Comparison of ENCODE assay signal across 8 mouse cellular contexts in genomic region chr17:47505566-47505965, GRCm38 (mm10). TPM values are rescaled to one million over a fixed set of nuclear protein-coding genes. Genes with fewer than 3 reads are reported as not detected.
DNase-seq lines count a peak whose midpoint lies in the region; ATAC-seq and TF ChIP-seq lines count a peak whose summit lies in the region.

No protein-coding gene starts in this region.

- peak overlapping the region; percentile 67 for H3K4me2 ChIP-seq in kidney, embryonic 16.5 days (replicated peaks; ENCODE audit: low read depth, low read length)
- H3K4me2 ChIP-seq in hindbrain, embryonic 16.5 days (ENCODE audit: low read length): peak overlapping the region; percentile 73
- H3K4me2 ChIP-seq in midbrain, postnatal 0 days (ENCODE audit: low read depth, low read length, poor library complexity, severe bottlenecking): peak overlapping the region; percentile 47

- H3K27me3 ChIP-seq in kidney, embryonic 16.5 days (ENCODE audit: insufficient read depth, low read length): no peaks in the 10 kb centered on the region
- H3K27me3 ChIP-seq in hindbrain, embryonic 16.5 days (replicated peaks; ENCODE audit: control insufficient read depth, insufficient read depth, low read length): no peaks in the 10 kb centered on the region
- H3K27me3 ChIP-seq in midbrain, postnatal 0 days (ENCODE audit: insufficient read depth, low read length): no peaks in the 10 kb centered on the region

- peak overlapping the region; percentile 45 for H3K4me3 ChIP-seq in kidney, embryonic 16.5 days (ENCODE audit: low read length)
- peak overlapping the region; percentile 29 for H3K4me3 ChIP-seq in cortical plate, adult 2 months (ENCODE audit: insufficient read depth, low read length)
- peak overlapping the region; percentile 38; the same call in 1 of the 2 replicates for H3K4me3 ChIP-seq in hindbrain, embryonic 16.5 days (ENCODE audit: low read length)
- H3K4me3 ChIP-seq in midbrain, postnatal 0 days (ENCODE audit: low read depth, low read length): peak overlapping the region; percentile 30

- 58% methylated on average over 2 of the region's 2 CpGs for WGBS in kidney, embryonic 16.5 days
- WGBS in hindbrain, embryonic 16.5 days: 75% methylated on average over 2 of the region's 2 CpGs
- WGBS in midbrain, postnatal 0 days: 66% methylated on average over 2 of the region's 2 CpGs

- no peaks in the 10 kb centered on the region for H3K9me3 ChIP-seq in kidney, embryonic 16.5 days (ENCODE audit: low read length)
- no peaks in the 10 kb centered on the region for H3K9me3 ChIP-seq in hindbrain, embryonic 16.5 days (ENCODE audit: control insufficient read depth, low read length)
- no peaks in the 10 kb centered on the region for H3K9me3 ChIP-seq in midbrain, postnatal 0 days (ENCODE audit: low read length)

- H3K4me1 ChIP-seq in kidney, embryonic 16.5 days (ENCODE audit: insufficient read depth, low read length): peaks cover 41% of the 10 kb centered on the region
- H3K4me1 ChIP-seq in cortical plate, adult 2 months (ENCODE audit: control insufficient read depth, insufficient read depth, low read length): no peaks in the 10 kb centered on the region; the same call in none of the 2 replicates
- peaks cover 16% of the 10 kb centered on the region for H3K4me1 ChIP-seq in hindbrain, embryonic 16.5 days (ENCODE audit: control insufficient read depth, insufficient read depth, low read depth, low read length)
- H3K4me1 ChIP-seq in midbrain, postnatal 0 days (ENCODE audit: insufficient read depth, low read length): peaks cover 6% of the 10 kb centered on the region; the same call in 1 of the 2 replicates

- DNase-seq in kidney, adult 8-10 months: no peak
- DNase-seq in midbrain, postnatal 0 days (ENCODE audit: low spot score): no peak
- DNase-seq in gastrocnemius, adult 8-10 months (ENCODE audit: low spot score in 2 of 2): no peak
- no peak for DNase-seq in urinary bladder, adult 18-20 months (ENCODE audit: low spot score in 2 of 2)
- no peak for DNase-seq in cerebellum, adult 9-11 months

- H3K9ac ChIP-seq in kidney, embryonic 16.5 days (replicated peaks; ENCODE audit: low read length): peak overlapping the region; percentile 64
- no peak overlapping the region for H3K9ac ChIP-seq in hindbrain, embryonic 16.5 days (ENCODE audit: low read depth, low read length)
- no peak overlapping the region for H3K9ac ChIP-seq in midbrain, postnatal 0 days (replicated peaks; ENCODE audit: low read length, poor library complexity, severe bottlenecking)

- TF ChIP-seq CTCF in cortical plate, adult 2 months (IDR thresholded peaks at IDR 0.05; ENCODE audit: extremely low read depth, insufficient read depth, low read length): no peak
- no peak for TF ChIP-seq CTCF in midbrain, postnatal 0 days (IDR thresholded peaks at IDR 0.05)

- H3K36me3 ChIP-seq in kidney, embryonic 16.5 days (ENCODE audit: insufficient read depth, low read length): peaks cover 3% of the 10 kb centered on the region; the same call in 1 of the 2 replicates
- H3K36me3 ChIP-seq in hindbrain, embryonic 16.5 days (ENCODE audit: control insufficient read depth, insufficient read depth, low read length): no peaks in the 10 kb centered on the region
- H3K36me3 ChIP-seq in midbrain, postnatal 0 days (ENCODE audit: insufficient read depth, low read length): no peaks in the 10 kb centered on the region

- peak overlapping the region; percentile 37; the same call in 1 of the 2 replicates for H3K27ac ChIP-seq in kidney, embryonic 16.5 days (ENCODE audit: low read length)
- 0 out of 2 replicates have a peak overlapping the region, but pooled peaks have one; percentile 24 for H3K27ac ChIP-seq in cortical plate, adult 2 months (ENCODE audit: insufficient read depth, low read length)
- no peak overlapping the region for H3K27ac ChIP-seq in hindbrain, embryonic 16.5 days (ENCODE audit: low read depth, low read length)
- H3K27ac ChIP-seq in midbrain, postnatal 0 days (ENCODE audit: low read depth, low read length): no peak overlapping the region

- no peak for ATAC-seq in kidney, embryonic 16.5 days (ENCODE audit: low FRiP score, low TSS enrichment)
- ATAC-seq in hindbrain, embryonic 16.5 days: no peak
- no peak for ATAC-seq in midbrain, postnatal 0 days (ENCODE audit: low FRiP score)

- no peak for TF ChIP-seq POLR2A in cortical plate, adult 2 months (IDR thresholded peaks at IDR 0.05; ENCODE audit: extremely low read depth, insufficient read depth, low read length)

RNA-seq across cellular contexts. Expression of gene Ccnd3, which starts 0.7 kb away (rescaled TPM):
- 295 and 301 TPM in 2 replicates for polyA plus RNA-seq in kidney, embryonic 16.5 days (2015; fragmentation: Nextera tagmentation; extraction: Ambion mirVana)
- 31.3 and 32.5 TPM in 2 replicates for polyA plus RNA-seq in cortical plate, adult 2 months (2012; rRNA removed)
- polyA plus RNA-seq in hindbrain, embryonic 16.5 days (2015; fragmentation: Nextera tagmentation; extraction: Ambion mirVana): 81.7 and 99.9 TPM in 2 replicates
- total RNA-seq in midbrain, postnatal 0 days (2014; rRNA removed): 37.2 and 41.1 TPM in 2 replicates
- polyA plus RNA-seq in midbrain, postnatal 0 days (2015; fragmentation: Nextera tagmentation; extraction: Ambion mirVana): 52.6 and 57.0 TPM in 2 replicates
- total RNA-seq in gastrocnemius, adult 8-10 months (2022): 10 to 100 TPM; 12.2 to 19.2 (median 16.1) TPM

RNA-seq across cellular contexts. Expression of gene Taf8, which starts 3.5 kb away (rescaled TPM):
- 35.1 and 35.8 TPM in 2 replicates for polyA plus RNA-seq in kidney, embryonic 16.5 days (2015; fragmentation: Nextera tagmentation; extraction: Ambion mirVana)
- 25.9 and 28.0 TPM in 2 replicates for polyA plus RNA-seq in cortical plate, adult 2 months (2012; rRNA removed)
- 20.0 and 20.5 TPM in 2 replicates for polyA plus RNA-seq in hindbrain, embryonic 16.5 days (2015; fragmentation: Nextera tagmentation; extraction: Ambion mirVana)
- 15.1 and 25.1 TPM in 2 replicates for total RNA-seq in midbrain, postnatal 0 days (2014; rRNA removed)
- 11.5 and 12.3 TPM in 2 replicates for polyA plus RNA-seq in midbrain, postnatal 0 days (2015; fragmentation: Nextera tagmentation; extraction: Ambion mirVana)
- 10 to 100 TPM; 10.0 to 12.6 (median 11.2) TPM for total RNA-seq in gastrocnemius, adult 8-10 months (2022)

Comparison
In these comparisons a context has a peak if more than half of its experiments do, and no peak if none do; other contexts are left out.
1. H3K27ac ChIP-seq: peak in kidney, embryonic 16.5 days (single experiment) and cortical plate, adult 2 months (single experiment); none in hindbrain, embryonic 16.5 days (single experiment) and midbrain, postnatal 0 days (single experiment).
2. Peak in every context shown above with its lines, with median percentiles within 50 percentile points of each other: H3K4me2 ChIP-seq and H3K4me3 ChIP-seq.